Mouse (Mus musculus): ENCODE measurements around the gene Tmco4.
A peak's percentile ranks its signal among the peaks of the same experiment; 100 is the strongest.

The Tmco4 gene

GRCm38 (mm10) chr4:139057291-139057690 is 84.6 kb downstream of the Tmco4 start:
- DNase-seq (ENCODE audit: low spot score) = no peak

GRCm38 (mm10) chr4:139058029-139058428 is 85.3 kb downstream of the Tmco4 start:
- no peak for DNase-seq (ENCODE audit: low spot score)

- DNase-seq (ENCODE audit: low spot score) = no peak
Observed at GRCm38 (mm10) chr4:139059569-139059968, 86.9 kb downstream of the Tmco4 start.

GRCm38 (mm10) chr4:139064831-139065230 is 92.1 kb downstream of the Tmco4 start:
- DNase-seq (ENCODE audit: low spot score) = no peak

GRCm38 (mm10) chr4:139068287-139068686 is 95.6 kb downstream of the Tmco4 start:
- no peak for DNase-seq (ENCODE audit: low spot score)

GRCm38 (mm10) chr4:139074060-139074459 is 101.4 kb downstream of the Tmco4 start:
- DNase-seq (ENCODE audit: low spot score) = no peak

- no peak for DNase-seq (ENCODE audit: low spot score)
Observed at GRCm38 (mm10) chr4:139075041-139075711, 102.5 kb downstream of the Tmco4 start, which contains the start of gene Htr6. Gene Htr6, minus strand, starts transcription at chr4:139075570.

- no peak for DNase-seq (ENCODE audit: low spot score)
Observed at GRCm38 (mm10) chr4:139075915-139076314, 103.2 kb downstream of the Tmco4 start.

- no peak for DNase-seq (ENCODE audit: low spot score)
Observed at GRCm38 (mm10) chr4:139078313-139078712, 105.6 kb downstream of the Tmco4 start.

GRCm38 (mm10) chr4:139078726-139079125 is 106.0 kb downstream of the Tmco4 start:
- no peak for DNase-seq (ENCODE audit: low spot score)

GRCm38 (mm10) chr4:139079439-139079838 is 106.8 kb downstream of the Tmco4 start:
- DNase-seq (ENCODE audit: low spot score) = no peak

- no peak for DNase-seq (ENCODE audit: low spot score)
Observed at GRCm38 (mm10) chr4:139080259-139080658, 107.6 kb downstream of the Tmco4 start.

- DNase-seq (ENCODE audit: low spot score) = no peak
Observed at GRCm38 (mm10) chr4:139081270-139081931, 108.7 kb downstream of the Tmco4 start.

GRCm38 (mm10) chr4:139082790-139083564 is 110.3 kb downstream of the Tmco4 start:
- DNase-seq (ENCODE audit: low spot score) = no peak

- DNase-seq (ENCODE audit: low spot score) = no peak
Observed at GRCm38 (mm10) chr4:139085337-139085736, 112.6 kb downstream of the Tmco4 start.

- DNase-seq (ENCODE audit: low spot score) = peak; percentile 78
Observed at GRCm38 (mm10) chr4:139086037-139086436, 113.3 kb downstream of the Tmco4 start.

GRCm38 (mm10) chr4:139086984-139087383 is 114.3 kb downstream of the Tmco4 start:
- peak; percentile 32 for DNase-seq (ENCODE audit: low spot score)

GRCm38 (mm10) chr4:139088982-139089671 is 116.4 kb downstream of the Tmco4 start:
- DNase-seq (ENCODE audit: low spot score) = no peak

GRCm38 (mm10) chr4:139090303-139090940 is 117.7 kb downstream of the Tmco4 start:
- no peak for DNase-seq (ENCODE audit: low spot score)

GRCm38 (mm10) chr4:139091066-139091465 is 118.4 kb downstream of the Tmco4 start:
- DNase-seq (ENCODE audit: low spot score) = no peak

- no peak for DNase-seq (ENCODE audit: low spot score)
Observed at GRCm38 (mm10) chr4:139091478-139092355, 119.0 kb downstream of the Tmco4 start.
